Mouse (Mus musculus): ENCODE data around the gene Mtss1l.

The Mtss1l gene

GRCm38 (mm10) chr8:110702636-110703459, 18.4 kb upstream of the Mtss1l start:
- ChIA-PET CTCF (interaction anchor here in 1 of 4 experiments (1.6 kb wide), 1 partner anchor 24 kb away, joined by 4 read pairs; no protein-coding TSS in a partner anchor), POLR2A (interaction anchor here in 1 of 4 experiments (1.0 to 2.0 kb wide), 8 partner anchors 10 to 278 kb away, joined by 3 to 7 read pairs (median 4); partner anchors contain the start of gene Il34)

- ChIA-PET POLR2A (interaction anchor here in 1 of 4 experiments (1.0 to 2.0 kb wide), 6 partner anchors 11 to 277 kb away, joined by 3 to 7 read pairs (median 6); partner anchors contain the start of gene Il34), CTCF (no interaction called here)
Measured at GRCm38 (mm10) chr8:110703460-110704061, 17.7 kb upstream of the Mtss1l start.

GRCm38 (mm10) chr8:110704103-110704502, 17.2 kb upstream of the Mtss1l start:
- POLR2A ChIA-PET = interaction anchor here in 2 of 4 experiments (1.0 to 1.5 kb wide), 4 partner anchors 10 to 33 kb away, joined by 3 to 6 read pairs (median 4); no protein-coding TSS in a partner anchor
- CTCF ChIA-PET = interaction anchor here in 1 of 4 experiments (1.1 kb wide), 1 partner anchor 75 kb away, joined by 3 read pairs; no protein-coding TSS in a partner anchor

- POLR2A ChIA-PET = interaction anchor here in 3 of 4 experiments (0.7 to 2.3 kb wide), 8 partner anchors 9 to 447 kb away, joined by 3 to 11 read pairs (median 4); partner anchors contain the start of gene Mtss1l (in 1 of the 3)
- CTCF ChIA-PET = interaction anchor here (0.5 to 1.5 kb wide), 5 partner anchors 21 to 399 kb away, joined by 3 to 7 read pairs (median 5); no protein-coding TSS in a partner anchor
Measured at GRCm38 (mm10) chr8:110705391-110706287, 15.6 kb upstream of the Mtss1l start.

- CTCF ChIA-PET = interaction anchor here in 3 of 4 experiments (0.5 to 1.5 kb wide), 4 partner anchors 20 to 359 kb away, joined by 3 to 7 read pairs (median 4); no protein-coding TSS in a partner anchor
- POLR2A ChIA-PET = interaction anchor here in 3 of 4 experiments (0.7 to 2.3 kb wide), 5 partner anchors 9 to 446 kb away, joined by 4 to 11 read pairs (median 4); partner anchors contain the start of gene Mtss1l (in 1 of the 3)
Measured at GRCm38 (mm10) chr8:110706288-110706870, 14.9 kb upstream of the Mtss1l start.

- ChIA-PET CTCF (interaction anchor here in 2 of 4 experiments (0.5 to 0.9 kb wide), 2 partner anchors 18 to 68 kb away, joined by 3 to 4 read pairs; no protein-coding TSS in a partner anchor), POLR2A (interaction anchor here in 1 of 4 experiments (1.2 to 1.6 kb wide), 2 partner anchors 10 to 11 kb away, joined by 4 to 6 read pairs; no protein-coding TSS in a partner anchor)
Measured at GRCm38 (mm10) chr8:110708429-110708828, 12.8 kb upstream of the Mtss1l start.

- CTCF ChIA-PET = interaction anchor here in 3 of 4 experiments (0.6 to 1.6 kb wide), 4 partner anchors 16 to 221 kb away, joined by 3 to 4 read pairs (median 3); no protein-coding TSS in a partner anchor
Measured at GRCm38 (mm10) chr8:110710593-110710992, 10.7 kb upstream of the Mtss1l start.

GRCm38 (mm10) chr8:110711271-110711934, 9.9 kb upstream of the Mtss1l start:
- ChIA-PET POLR2A (interaction anchor here in 1 of 4 experiments (0.6 to 1.6 kb wide), 3 partner anchors 21 to 348 kb away, joined by 3 to 4 read pairs (median 3); no protein-coding TSS in a partner anchor), CTCF (interaction anchor here in 2 of 4 experiments (0.6 to 1.6 kb wide), 3 partner anchors 82 to 222 kb away, joined by 3 to 4 read pairs (median 3); no protein-coding TSS in a partner anchor)

More at GRCm38 (mm10) chr8:110710593-110710992, 10.7 kb upstream of the Mtss1l start:
- POLR2A ChIA-PET = interaction anchor here in 1 of 4 experiments (0.7 to 1.6 kb wide), 3 partner anchors 20 to 189 kb away, joined by 3 to 4 read pairs (median 3); no protein-coding TSS in a partner anchor

GRCm38 (mm10) chr8:110713073-110713472, 8.2 kb upstream of the Mtss1l start:
- ChIA-PET POLR2A (interaction anchor here in 3 of 4 experiments (0.6 to 2.2 kb wide), 5 partner anchors 11 to 935 kb away, joined by 3 to 8 read pairs (median 4); partner anchors contain the start of gene Ap1g1 (in 1 of the 3)), CTCF (interaction anchor here in 1 of 4 experiments (0.7 to 1.1 kb wide), 2 partner anchors 14 to 94 kb away, joined by 3 to 6 read pairs; partner anchors contain the start of gene Vac14)

GRCm38 (mm10) chr8:110714827-110715519, 6.3 kb upstream of the Mtss1l start:
- POLR2A ChIA-PET = interaction anchor here in 2 of 4 experiments (0.6 to 2.1 kb wide), 9 partner anchors 9 to 767 kb away, joined by 3 to 7 read pairs (median 4); partner anchors contain the start of gene Vac14 (in 1 of the 2)
- CTCF ChIA-PET = interaction anchor here in 2 of 4 experiments (0.6 to 3.0 kb wide), 3 partner anchors 9 to 47 kb away, joined by 3 to 13 read pairs (median 3); no protein-coding TSS in a partner anchor

- POLR2A ChIA-PET = interaction anchor here in 2 of 4 experiments (0.8 to 1.8 kb wide), 2 partner anchors 11 to 97 kb away, joined by 3 to 4 read pairs; partner anchors contain the start of gene Vac14 (in 1 of the 2)
- CTCF ChIA-PET = interaction anchor here in 2 of 4 experiments (0.6 to 3.0 kb wide), 2 partner anchors 11 to 86 kb away, joined by 4 to 13 read pairs; no protein-coding TSS in a partner anchor
Measured at GRCm38 (mm10) chr8:110716075-110716474, 5.2 kb upstream of the Mtss1l start.

- POLR2A ChIA-PET = interaction anchor here in 1 of 4 experiments (0.7 to 1.1 kb wide), 3 partner anchors 9 to 166 kb away, joined by 3 read pairs; no protein-coding TSS in a partner anchor
- CTCF ChIA-PET = interaction anchor here in 1 of 4 experiments (1.7 kb wide), 1 partner anchor 10 kb away, joined by 5 read pairs; no protein-coding TSS in a partner anchor
Measured at GRCm38 (mm10) chr8:110717131-110717530, 4.1 kb upstream of the Mtss1l start.

GRCm38 (mm10) chr8:110718209-110718968, 2.9 kb upstream of the Mtss1l start:
- ChIA-PET CTCF (interaction anchor here in 2 of 4 experiments (1.2 to 1.7 kb wide), 2 partner anchors 9 kb away, joined by 5 read pairs; no protein-coding TSS in a partner anchor), POLR2A (interaction anchor here in 2 of 4 experiments (0.6 to 5.8 kb wide), 5 partner anchors 9 to 165 kb away, joined by 3 to 17 read pairs (median 4); no protein-coding TSS in a partner anchor)

GRCm38 (mm10) chr8:110718969-110719670, 2.2 kb upstream of the Mtss1l start:
- ChIA-PET POLR2A (interaction anchor here in 2 of 4 experiments (0.9 to 5.8 kb wide), 8 partner anchors 10 to 492 kb away, joined by 3 to 17 read pairs (median 4); no protein-coding TSS in a partner anchor), CTCF (interaction anchor here in 1 of 4 experiments (1.2 kb wide), 1 partner anchor 8 kb away, joined by 5 read pairs; no protein-coding TSS in a partner anchor)
